Mouse (Mus musculus) hindbrain, embryonic 11.5 days (tissue): ENCODE data around the gene Syde2. TPM values are rescaled to one million over a fixed set of nuclear protein-coding genes. Genes with fewer than 3 reads are reported as not detected.

Experiments
- ATAC-seq: fragments of 200-750 bp; cut with Nextera tagmentation; 2 replicates; pipeline ENCODE4 v1.8.0; 2017; ENCODE audit warnings: mild to moderate bottlenecking, moderate TSS enrichment, moderate library complexity; ENCODE audit not compliant: low FRiP score
- DNase-seq: peaks from one replicate; pipeline ENCODE4 v3.0.0-alpha.2; 2015; ENCODE audit warnings: low spot score
- H3K27ac ChIP-seq: fragments of 300-500 bp; sonication (generic); 2 replicates; pipeline ENCODE4 v1.5.1; 2014; ENCODE audit warnings: mild to moderate bottlenecking, low read depth, low read length
- H3K27me3 ChIP-seq: fragments of 300-500 bp; sonication (generic); 2 replicates; pipeline ENCODE4 v1.6.1; 2014; ENCODE audit warnings: mild to moderate bottlenecking, low read length, moderate library complexity, mixed read lengths; ENCODE audit not compliant: control insufficient read depth, insufficient read depth
- H3K36me3 ChIP-seq: fragments of 300-500 bp; sonication (generic); 2 replicates; pipeline ENCODE4 v1.6.1; 2014; ENCODE audit warnings: mild to moderate bottlenecking, low read length, moderate library complexity, mixed read lengths; ENCODE audit not compliant: control insufficient read depth, insufficient read depth
- H3K4me1 ChIP-seq: fragments of 300-500 bp; sonication (generic); replicated peaks from 2 replicates; pipeline ENCODE4 v1.6.1; 2014; ENCODE audit warnings: low read length, mixed read lengths; ENCODE audit not compliant: control insufficient read depth, insufficient read depth
- H3K4me2 ChIP-seq: fragments of 300-500 bp; sonication (generic); replicated peaks from 2 replicates; pipeline ENCODE4 v1.6.1; 2014; ENCODE audit warnings: mild to moderate bottlenecking, low read depth, low read length
- H3K4me3 ChIP-seq: fragments of 300-500 bp; sonication (generic); 2 replicates; pipeline ENCODE4 v1.5.1; 2014; ENCODE audit warnings: low read depth, low read length
- H3K9ac ChIP-seq: fragments of 300-500 bp; sonication (generic); 2 replicates; pipeline ENCODE4 v1.6.1; 2014; ENCODE audit warnings: low read depth, low read length
- H3K9me3 ChIP-seq: fragments of 300-500 bp; sonication (generic); 2 replicates; pipeline ENCODE4 v1.6.1; 2016; ENCODE audit warnings: low read length; ENCODE audit not compliant: control insufficient read depth
- WGBS: fragments of 180-500 bp; shearing (Covaris S2); extraction: QIAGEN DNeasy Blood & Tissue Kit; methylation state at CpG from one replicate; pipeline ENCODE4 v1.1.7; 2014; 5-methylcytosine and 5-hydroxymethylcytosine counted together
- polyA plus RNA-seq: library from polyadenylated mRNA; unstranded; fragments of >200 nt; fragmentation: Nextera tagmentation; extraction: Ambion mirVana; gene quantifications from 2 replicates; pipeline ENCODE4 v1.2.1, GENCODE M21; 2014

The Syde2 gene
- polyA plus RNA-seq, 1 experiment from 2014 or later: 1.5 TPM

DNA sequence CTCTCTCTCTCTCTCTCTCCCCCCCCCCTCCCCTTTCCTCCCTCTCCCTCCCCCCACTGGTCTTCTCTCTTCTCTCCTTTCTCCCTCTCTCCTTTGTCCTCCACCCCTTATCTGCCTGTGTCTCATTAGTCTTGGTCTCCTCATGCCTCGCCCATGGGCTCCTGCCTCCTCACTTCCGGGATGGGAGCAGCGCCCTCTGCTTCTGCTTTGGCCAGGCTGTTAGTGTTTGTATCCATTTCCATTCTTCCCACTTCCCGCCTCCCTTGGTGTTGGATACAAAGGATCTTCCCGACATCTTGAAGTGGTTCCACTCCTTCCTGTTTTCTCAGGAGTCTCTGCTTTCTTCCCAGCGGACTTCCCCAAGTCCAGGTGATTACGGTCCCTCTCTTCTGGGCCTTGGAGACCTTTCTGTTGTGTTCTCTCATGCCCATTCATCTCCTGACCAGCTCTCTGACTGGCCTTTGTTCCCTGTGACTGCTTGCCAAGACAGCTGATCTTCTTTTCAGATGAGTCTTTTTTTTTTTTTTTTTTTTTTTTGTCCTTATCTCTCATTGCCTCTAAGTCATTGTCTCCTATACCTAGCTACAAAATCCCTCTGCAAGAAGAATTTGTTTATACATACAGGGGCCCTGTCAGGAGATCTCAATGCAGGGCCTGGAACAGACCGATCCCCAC, 24.0 kb downstream of the Syde2 start:
- Histone ChIP-seq H3K27me3 (no peaks in the 10 kb centered on the region), H3K4me3 (no peak overlapping the region), H3K4me2 (no peak overlapping the region), H3K36me3 (no peaks in the 10 kb centered on the region), H3K9me3 (no peaks in the 10 kb centered on the region), H3K27ac (no peak overlapping the region), H3K4me1 (no peaks in the 10 kb centered on the region), H3K9ac (no peak overlapping the region)
- DNase-seq (no peak), ATAC-seq (no peak)
- WGBS: 61% methylated on average over 8 of the region's 8 CpGs

DNA sequence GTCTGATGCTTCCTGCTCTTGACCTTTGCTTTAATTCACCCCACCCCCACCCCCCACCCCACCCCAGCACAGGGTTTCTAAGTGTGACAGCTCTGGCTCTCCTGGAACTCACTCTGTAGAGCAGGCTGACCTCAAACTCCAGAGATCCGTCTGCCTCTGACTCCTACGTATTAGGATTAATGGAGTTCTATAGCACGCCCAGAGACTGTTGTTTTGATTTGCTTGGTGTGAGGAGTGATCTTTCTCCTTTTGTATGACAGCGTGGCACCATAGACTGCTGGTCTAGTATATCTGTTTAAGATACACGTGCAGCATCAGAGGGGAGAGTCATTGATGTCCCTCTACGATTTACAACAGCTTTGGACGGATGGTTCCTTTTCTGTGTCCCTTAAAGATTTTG, 25.8 kb downstream of the Syde2 start:
- ATAC-seq: no peak
- 93% methylated on average over 7 of the region's 7 CpGs for WGBS
- H3K9me3 ChIP-seq: no peaks in the 10 kb centered on the region
- no peaks in the 10 kb centered on the region for H3K36me3 ChIP-seq
- H3K4me2 ChIP-seq: no peak overlapping the region
- H3K27me3 ChIP-seq: no peaks in the 10 kb centered on the region
- H3K27ac ChIP-seq: no peak overlapping the region
- H3K9ac ChIP-seq: no peak overlapping the region
- H3K4me1 ChIP-seq: no peaks in the 10 kb centered on the region
- H3K4me3 ChIP-seq: no peak overlapping the region
- DNase-seq: no peak

DNA sequence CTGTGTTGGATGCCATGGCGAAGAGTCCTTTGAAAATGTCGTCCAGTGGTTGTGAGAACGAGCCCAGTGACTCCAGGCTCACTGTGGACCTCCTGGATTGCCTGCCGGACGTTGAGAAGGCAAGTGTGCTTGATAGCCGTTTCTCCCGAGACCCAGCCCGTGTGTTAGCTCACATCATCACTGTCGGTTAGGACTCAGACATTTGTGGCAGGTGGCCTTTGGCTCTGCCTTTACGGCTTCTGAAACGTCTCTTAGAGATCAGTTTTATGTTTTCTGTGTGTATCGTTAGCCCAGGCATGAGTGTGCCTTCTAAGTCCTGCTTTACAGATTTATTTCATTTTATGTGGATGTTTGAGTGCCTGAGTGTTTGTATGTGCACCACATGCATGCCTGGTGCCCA, 26.7 kb downstream of the Syde2 start:
- Histone ChIP-seq H3K9me3 (no peaks in the 10 kb centered on the region), H3K4me3 (no peak overlapping the region), H3K27me3 (no peaks in the 10 kb centered on the region), H3K9ac (no peak overlapping the region), H3K4me1 (no peaks in the 10 kb centered on the region), H3K36me3 (no peaks in the 10 kb centered on the region), H3K4me2 (no peak overlapping the region), H3K27ac (no peak overlapping the region)
- no peak for ATAC-seq
- WGBS: 97% methylated on average over 12 of the region's 12 CpGs
- DNase-seq: no peak

DNA sequence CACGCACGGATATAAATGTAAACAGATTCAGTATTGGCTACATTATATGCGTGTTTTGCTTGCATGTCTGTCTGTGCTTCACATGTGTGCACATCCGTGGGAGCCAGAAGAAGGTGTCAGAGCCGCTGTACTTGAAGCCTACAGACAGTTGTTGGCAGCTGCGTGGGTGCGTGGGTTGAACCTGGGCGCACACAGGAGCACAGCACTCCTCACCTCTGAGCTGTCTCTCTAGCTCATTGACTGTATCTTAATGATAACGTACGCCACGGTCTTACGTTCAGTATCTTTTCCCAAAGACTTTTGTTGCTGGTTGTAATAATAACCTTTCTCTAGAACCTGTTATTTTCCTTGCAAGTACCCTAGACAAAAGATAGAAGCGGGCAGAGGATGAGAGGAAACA, 29.3 kb downstream of the Syde2 start:
- Histone ChIP-seq H3K9ac (no peak overlapping the region), H3K27ac (no peak overlapping the region), H3K4me3 (no peak overlapping the region), H3K9me3 (no peaks in the 10 kb centered on the region), H3K36me3 (no peaks in the 10 kb centered on the region), H3K4me1 (no peaks in the 10 kb centered on the region), H3K4me2 (no peak overlapping the region), H3K27me3 (no peaks in the 10 kb centered on the region)
- DNase-seq (no peak), ATAC-seq (no peak)
- WGBS: 90% methylated on average over 13 of the region's 13 CpGs

DNA sequence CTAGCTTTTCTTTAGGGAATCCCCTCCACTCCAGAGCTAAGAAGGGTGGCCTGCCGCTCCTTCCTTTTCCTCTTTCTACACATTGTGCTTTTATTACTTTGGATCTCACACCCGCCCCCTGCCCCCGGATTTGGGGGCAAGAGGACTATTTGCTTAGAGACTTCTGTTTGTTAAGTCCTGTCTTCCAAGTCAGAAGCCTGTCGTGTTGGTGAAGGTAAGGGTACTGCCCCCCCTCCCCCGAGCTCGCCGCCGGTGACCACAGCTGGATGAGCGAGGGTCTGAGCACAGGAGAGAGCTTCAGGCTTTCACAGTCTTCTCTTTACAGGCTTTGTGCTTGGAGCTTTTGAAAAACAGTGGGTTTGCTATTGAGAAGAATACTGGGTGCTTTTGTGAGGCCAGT, 29.9 kb downstream of the Syde2 start:
- 67% methylated on average over 9 of the region's 9 CpGs for WGBS
- H3K9me3 ChIP-seq: no peaks in the 10 kb centered on the region
- DNase-seq (no peak), ATAC-seq (no peak)
- H3K9ac ChIP-seq: no peak overlapping the region
- no peak overlapping the region for H3K4me2 ChIP-seq
- H3K36me3 ChIP-seq: no peaks in the 10 kb centered on the region
- no peak overlapping the region for H3K4me3 ChIP-seq
- no peak overlapping the region for H3K27ac ChIP-seq
- no peaks in the 10 kb centered on the region for H3K27me3 ChIP-seq
- H3K4me1 ChIP-seq: no peaks in the 10 kb centered on the region

DNA sequence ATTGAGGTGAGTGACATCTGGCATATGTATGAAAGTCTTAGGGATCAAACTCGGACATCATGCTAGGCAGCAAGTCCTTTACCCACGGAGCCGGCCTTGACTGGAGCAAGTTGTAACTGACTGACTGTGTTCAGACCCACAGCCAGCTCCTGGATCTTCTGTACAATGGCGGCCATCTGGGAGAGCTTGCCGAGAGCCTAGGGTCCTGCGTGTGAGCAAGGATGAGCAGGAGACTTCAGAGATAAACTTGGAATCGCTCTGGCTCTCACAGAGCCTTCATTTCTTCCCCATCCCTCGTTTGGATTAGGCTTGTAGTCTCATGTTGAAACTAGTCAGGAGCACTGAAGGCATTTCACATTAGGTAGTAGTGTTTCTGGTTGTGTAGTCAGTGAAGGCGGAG, 34.6 kb downstream of the Syde2 start:
- WGBS: 92% methylated on average over 9 of the region's 9 CpGs
- Histone ChIP-seq H3K4me1 (no peaks in the 10 kb centered on the region), H3K36me3 (no peaks in the 10 kb centered on the region), H3K9me3 (no peaks in the 10 kb centered on the region), H3K27me3 (no peaks in the 10 kb centered on the region), H3K4me3 (no peak overlapping the region), H3K9ac (no peak overlapping the region), H3K27ac (no peak overlapping the region), H3K4me2 (no peak overlapping the region)
- no peak for ATAC-seq
- no peak for DNase-seq

DNA sequence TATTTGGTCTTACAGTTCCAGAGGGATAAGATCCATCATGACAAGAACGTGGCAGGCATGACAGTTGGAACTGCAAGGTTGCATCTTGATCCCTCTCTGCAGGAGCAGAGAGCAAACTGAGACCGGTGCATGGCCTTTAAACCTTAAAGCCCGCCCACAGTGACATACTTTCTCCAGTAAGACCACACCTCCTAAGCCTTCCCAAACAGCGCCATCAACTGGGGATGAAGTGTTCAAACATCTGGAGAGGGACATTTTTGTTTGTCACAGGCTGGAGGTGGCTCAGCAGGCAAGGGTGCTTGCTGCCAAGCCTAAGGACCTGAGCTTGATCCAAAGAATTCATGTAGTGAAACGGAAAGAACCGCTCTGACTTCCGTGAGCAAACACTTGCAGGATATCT, 37.1 kb downstream of the Syde2 start:
- no peak overlapping the region for H3K4me2 ChIP-seq
- H3K36me3 ChIP-seq: no peaks in the 10 kb centered on the region
- no peaks in the 10 kb centered on the region for H3K4me1 ChIP-seq
- H3K9me3 ChIP-seq: no peaks in the 10 kb centered on the region
- no peaks in the 10 kb centered on the region for H3K27me3 ChIP-seq
- H3K4me3 ChIP-seq: no peak overlapping the region
- 92% methylated on average over 7 of the region's 7 CpGs for WGBS
- ATAC-seq: no peak
- H3K27ac ChIP-seq: no peak overlapping the region
- no peak for DNase-seq
- H3K9ac ChIP-seq: no peak overlapping the region

DNA sequence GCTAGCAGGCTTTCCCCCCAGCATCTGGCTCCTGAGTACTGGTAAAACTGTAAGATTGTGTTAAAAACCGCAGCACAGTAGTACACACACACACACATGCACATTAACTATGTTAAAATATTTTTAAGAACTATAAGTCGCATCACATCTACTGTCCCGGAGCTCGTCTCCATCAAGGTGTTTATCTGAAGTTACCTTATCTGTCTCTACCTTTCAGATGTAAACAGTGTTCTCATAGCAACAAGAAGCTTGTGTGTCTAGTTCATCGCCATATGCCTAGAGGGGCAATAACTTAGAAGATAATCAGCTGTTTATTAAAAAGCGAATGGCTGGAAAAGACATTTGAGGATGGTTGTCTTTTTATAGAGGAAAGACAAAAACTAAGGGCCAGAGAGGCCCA, 37.8 kb downstream of the Syde2 start:
- 94% methylated on average over 6 of the region's 6 CpGs for WGBS
- H3K4me3 ChIP-seq: no peak overlapping the region
- no peaks in the 10 kb centered on the region for H3K27me3 ChIP-seq
- H3K9me3 ChIP-seq: no peaks in the 10 kb centered on the region
- H3K27ac ChIP-seq: no peak overlapping the region
- H3K4me2 ChIP-seq: no peak overlapping the region
- H3K36me3 ChIP-seq: no peaks in the 10 kb centered on the region
- ATAC-seq (no peak), DNase-seq (no peak)
- no peak overlapping the region for H3K9ac ChIP-seq
- H3K4me1 ChIP-seq: no peaks in the 10 kb centered on the region

DNA sequence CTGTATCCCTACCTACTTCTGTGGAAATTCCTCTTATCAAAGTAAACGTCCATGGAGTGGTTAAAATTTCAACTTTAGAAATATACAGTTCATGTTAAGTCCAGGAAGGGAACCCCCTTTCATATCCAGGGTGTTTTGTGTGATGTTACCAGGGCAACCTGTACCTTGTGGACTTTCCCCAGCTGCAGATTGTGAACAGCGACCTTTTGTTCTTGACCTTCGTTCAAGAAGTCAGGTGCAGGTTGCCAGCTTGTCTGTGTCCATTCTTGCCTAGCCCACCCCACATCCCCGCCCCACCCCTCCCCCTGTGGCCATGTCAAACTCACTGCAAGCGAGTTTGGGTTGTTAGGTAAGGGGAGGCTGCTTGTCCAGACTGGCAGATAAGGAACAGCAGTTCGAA, 39.4 kb downstream of the Syde2 start:
- Histone ChIP-seq H3K4me1 (no peaks in the 10 kb centered on the region), H3K9ac (no peak overlapping the region), H3K27ac (no peak overlapping the region), H3K4me3 (no peak overlapping the region), H3K36me3 (no peaks in the 10 kb centered on the region), H3K4me2 (no peak overlapping the region), H3K27me3 (no peaks in the 10 kb centered on the region), H3K9me3 (no peaks in the 10 kb centered on the region)
- no peak for ATAC-seq
- WGBS: 60% methylated on average over 6 of the region's 6 CpGs
- DNase-seq: no peak
